In genomic region chr4:141106526-141107183, GRCm38 (mm10) we compare ENCODE assay signal across 17 mouse cellular contexts. TPM values are rescaled to one million over a fixed set of nuclear protein-coding genes. Genes with fewer than 3 reads are reported as not detected.
"Had no signal": no experiment of that assay in that cellular context is flagged by ENCODE, and none has a peak within 500 bp of the region (broad histone marks: within the 10 kb centered on the region; RNA-seq: fewer than 3 reads in every experiment).

No protein-coding gene starts in this region.

- DNase-seq: kidney, adult 8-10 months; kidney, postnatal 36 days; lung, postnatal 14 days; right cerebral cortex, postnatal 14 days; thymus, postnatal 25 days had no signal

- H3K9me3 ChIP-seq: lung, embryonic 15.5 days; megakaryocyte, embryonic 14.5 days had no signal

- H3K9ac ChIP-seq: limb, embryonic 15.5 days; liver, embryonic 12.5 days; lung, embryonic 15.5 days; midbrain, embryonic 13.5 days had no signal

- ATAC-seq: intestine, postnatal 0 days; liver, embryonic 12.5 days; midbrain, embryonic 13.5 days had no signal

- H3K4me3 ChIP-seq: limb, embryonic 15.5 days; liver, embryonic 12.5 days; lung, embryonic 15.5 days; megakaryocyte, embryonic 14.5 days; midbrain, embryonic 13.5 days had no signal

- H3K4me2 ChIP-seq: limb, embryonic 15.5 days; liver, embryonic 12.5 days; lung, embryonic 15.5 days; midbrain, embryonic 13.5 days had no signal

- H3K27me3 ChIP-seq: limb, embryonic 15.5 days; lung, embryonic 15.5 days; midbrain, embryonic 13.5 days had no signal

- H3K4me1 ChIP-seq: limb, embryonic 15.5 days; liver, embryonic 12.5 days; midbrain, embryonic 13.5 days had no signal

- H3K27ac ChIP-seq: kidney, postnatal 0 days; limb, embryonic 15.5 days; liver, embryonic 12.5 days; lung, embryonic 15.5 days; macrophage; midbrain, embryonic 13.5 days; stomach, postnatal 0 days had no signal

RNA-seq across cellular contexts. Expression of gene Spata21, which starts 18.5 kb away (rescaled TPM):
- polyA plus RNA-seq: liver, embryonic 12.5 days; liver, embryonic 16.5 days; macrophage; midbrain, embryonic 13.5 days; small intestine, adult 2 months; urinary bladder, adult 2 months had no signal
